Mouse (Mus musculus): ENCODE results near the gene Klf3. TPM values are rescaled to one million over a fixed set of nuclear protein-coding genes. Genes with fewer than 3 reads are reported as not detected.

Gene Klf3
- polyA plus RNA-seq, 1 experiment = not detected

GRCm38 (mm10) chr5:64807159-64807558 is 4.0 kb downstream of the Klf3 start:
- Histone ChIP-seq H3K4me1 (ENCODE audit: control insufficient read depth, insufficient read depth, low read length) (peaks cover 33% of the 10 kb centered on the region), H3K27ac (ENCODE audit: insufficient read depth, low read depth, low read length) (no peak overlapping the region)
- WGBS = 78% methylated on average over 3 of the region's 3 CpGs

GRCm38 (mm10) chr5:64807603-64808002 is 4.4 kb downstream of the Klf3 start:
- WGBS = 60% methylated on average over 4 of the region's 4 CpGs
- no peak for TF ChIP-seq POLR2A (IDR thresholded peaks at IDR 0.05; ENCODE audit: insufficient read depth, low read depth, low read length)
- TF ChIP-seq CTCF (IDR thresholded peaks at IDR 0.05; ENCODE audit: insufficient read depth, low read depth, low read length) = no peak
- no peak overlapping the region for H3K4me3 ChIP-seq (ENCODE audit: insufficient read depth, low read depth, low read length)
- H3K4me1 ChIP-seq (ENCODE audit: control insufficient read depth, insufficient read depth, low read length) = peaks cover 34% of the 10 kb centered on the region
- H3K27ac ChIP-seq (ENCODE audit: insufficient read depth, low read depth, low read length) = no peak overlapping the region

More at GRCm38 (mm10) chr5:64807159-64807558, 4.0 kb downstream of the Klf3 start:
- TF ChIP-seq POLR2A (IDR thresholded peaks at IDR 0.05; ENCODE audit: insufficient read depth, low read depth, low read length) (no peak), CTCF (IDR thresholded peaks at IDR 0.05; ENCODE audit: insufficient read depth, low read depth, low read length) (no peak)
- no peak overlapping the region for H3K4me3 ChIP-seq (ENCODE audit: insufficient read depth, low read depth, low read length)

GRCm38 (mm10) chr5:64808106-64809010 is 5.2 kb downstream of the Klf3 start:
- whole genome bisulfite sequencing = 40% methylated on average over 24 of the region's 24 CpGs
- peaks cover 35% of the 10 kb centered on the region for H3K4me1 ChIP-seq (ENCODE audit: control insufficient read depth, insufficient read depth, low read length)
- no peak overlapping the region for H3K4me3 ChIP-seq (ENCODE audit: insufficient read depth, low read depth, low read length)
- TF ChIP-seq CTCF (IDR thresholded peaks at IDR 0.05; ENCODE audit: insufficient read depth, low read depth, low read length) (no peak), POLR2A (IDR thresholded peaks at IDR 0.05; ENCODE audit: insufficient read depth, low read depth, low read length) (no peak)
- H3K27ac ChIP-seq (ENCODE audit: insufficient read depth, low read depth, low read length) = peak overlapping the region; percentile 8; the same call in 1 of the 2 replicates

GRCm38 (mm10) chr5:64809257-64809656 is 6.1 kb downstream of the Klf3 start:
- H3K4me3 ChIP-seq (ENCODE audit: insufficient read depth, low read depth, low read length) = no peak overlapping the region
- H3K4me1 ChIP-seq (ENCODE audit: control insufficient read depth, insufficient read depth, low read length) = peaks cover 33% of the 10 kb centered on the region
- no peak overlapping the region for H3K27ac ChIP-seq (ENCODE audit: insufficient read depth, low read depth, low read length)
- 77% methylated on average over 7 of the region's 7 CpGs for WGBS
- TF ChIP-seq CTCF (IDR thresholded peaks at IDR 0.05; ENCODE audit: insufficient read depth, low read depth, low read length) (no peak), POLR2A (IDR thresholded peaks at IDR 0.05; ENCODE audit: insufficient read depth, low read depth, low read length) (no peak)

GRCm38 (mm10) chr5:64809864-64810263 is 6.7 kb downstream of the Klf3 start:
- TF ChIP-seq CTCF (IDR thresholded peaks at IDR 0.05; ENCODE audit: insufficient read depth, low read depth, low read length) (no peak), POLR2A (IDR thresholded peaks at IDR 0.05; ENCODE audit: insufficient read depth, low read depth, low read length) (no peak)
- peaks cover 32% of the 10 kb centered on the region for H3K4me1 ChIP-seq (ENCODE audit: control insufficient read depth, insufficient read depth, low read length)
- no peak overlapping the region for H3K4me3 ChIP-seq (ENCODE audit: insufficient read depth, low read depth, low read length)
- 85% methylated on average over 11 of the region's 11 CpGs for WGBS
- 0 out of 2 replicates have a peak overlapping the region, but pooled peaks have one; percentile 55 for H3K27ac ChIP-seq (ENCODE audit: insufficient read depth, low read depth, low read length)

GRCm38 (mm10) chr5:64810860-64811499 is 7.8 kb downstream of the Klf3 start:
- TF ChIP-seq CTCF (IDR thresholded peaks at IDR 0.05; ENCODE audit: insufficient read depth, low read depth, low read length) (no peak), POLR2A (IDR thresholded peaks at IDR 0.05; ENCODE audit: insufficient read depth, low read depth, low read length) (no peak)
- WGBS = 32% methylated on average over 9 of the region's 9 CpGs
- no peak overlapping the region for H3K4me3 ChIP-seq (ENCODE audit: insufficient read depth, low read depth, low read length)
- peak overlapping the region; percentile 31; the same call in 1 of the 2 replicates for H3K27ac ChIP-seq (ENCODE audit: insufficient read depth, low read depth, low read length)
- H3K4me1 ChIP-seq (ENCODE audit: control insufficient read depth, insufficient read depth, low read length) = peaks cover 32% of the 10 kb centered on the region

GRCm38 (mm10) chr5:64811500-64812123 is 8.4 kb downstream of the Klf3 start:
- TF ChIP-seq POLR2A (IDR thresholded peaks at IDR 0.05; ENCODE audit: insufficient read depth, low read depth, low read length) = no peak
- no peak for TF ChIP-seq CTCF (IDR thresholded peaks at IDR 0.05; ENCODE audit: insufficient read depth, low read depth, low read length)
- 49% methylated on average over 14 of the region's 14 CpGs for WGBS
- Histone ChIP-seq H3K4me1 (ENCODE audit: control insufficient read depth, insufficient read depth, low read length) (peaks cover 37% of the 10 kb centered on the region), H3K4me3 (ENCODE audit: insufficient read depth, low read depth, low read length) (no peak overlapping the region), H3K27ac (ENCODE audit: insufficient read depth, low read depth, low read length) (peak overlapping the region; percentile 65)

- TF ChIP-seq CTCF (IDR thresholded peaks at IDR 0.05; ENCODE audit: insufficient read depth, low read depth, low read length) (no peak), POLR2A (IDR thresholded peaks at IDR 0.05; ENCODE audit: insufficient read depth, low read depth, low read length) (no peak)
- Histone ChIP-seq H3K27ac (ENCODE audit: insufficient read depth, low read depth, low read length) (peak overlapping the region; percentile 14), H3K4me3 (ENCODE audit: insufficient read depth, low read depth, low read length) (peak overlapping the region; percentile 2; the same call in 1 of the 2 replicates), H3K4me1 (ENCODE audit: control insufficient read depth, insufficient read depth, low read length) (peaks cover 44% of the 10 kb centered on the region)
- 54% methylated on average over 22 of the region's 22 CpGs for WGBS
These were observed 9.2 kb downstream of the Klf3 start for GRCm38 (mm10) chr5:64812124-64812982.
